Mouse (Mus musculus) C2C12 (cell line): ENCODE data around the gene Syne1.

Source experiments
- CEBPB ChIP-seq: IDR thresholded peaks from one replicate; pipeline ENCODE4 v1.6.1; 2011; ENCODE audit warnings: low read depth, mild to moderate bottlenecking, control low read depth, moderate library complexity
- CTCF ChIP-seq: IDR thresholded peaks from one replicate; pipeline ENCODE4 v1.5.1; 2011; ENCODE audit not compliant: control insufficient read depth, insufficient read depth, insufficient read length
- FOSL1 ChIP-seq: IDR thresholded peaks from one replicate; pipeline ENCODE4 v1.8.0; 2011; ENCODE audit warnings: mild to moderate bottlenecking, low read length; ENCODE audit not compliant: poor library complexity, insufficient read depth, severe bottlenecking
- MAX ChIP-seq: IDR thresholded peaks from one replicate; pipeline ENCODE4 v1.6.1; 2011; ENCODE audit warnings: mild to moderate bottlenecking, control low read depth
- MYOD1 ChIP-seq: IDR thresholded peaks from one replicate; pipeline ENCODE4 v1.6.1; 2011; ENCODE audit warnings: low read depth; ENCODE audit not compliant: control insufficient read depth, insufficient read length
- MYOG ChIP-seq: IDR thresholded peaks from one replicate; pipeline ENCODE4 v1.6.1; 2011; ENCODE audit not compliant: control insufficient read depth, insufficient read length; ENCODE audit errors: extremely low read depth
- USF1 ChIP-seq: IDR thresholded peaks from one replicate; pipeline ENCODE4 v1.6.1; 2011; ENCODE audit warnings: low read depth, mild to moderate bottlenecking, control low read depth, moderate library complexity

GRCm38 (mm10) chr10:5097754-5098137 is 453.5 kb downstream of the Syne1 start:
- TF ChIP-seq CTCF (no peak), MYOD1 (no peak), MAX (no peak), MYOG (no peak), CEBPB (no peak), USF1 (no peak), FOSL1 (no peak)
